Mouse (Mus musculus) kidney, postnatal 14 days (tissue): ENCODE results near the gene Polg.

Experiments
- DNase-seq: peaks from one replicate; pipeline ENCODE4 v3.0.0; 2022; ENCODE audit warnings: mixed read lengths

Polg gene

GRCm38 (mm10) chr7:79464776-79465420 lies 1.3 kb downstream of the Polg start:
- peak; percentile 22 for DNase-seq

DNA sequence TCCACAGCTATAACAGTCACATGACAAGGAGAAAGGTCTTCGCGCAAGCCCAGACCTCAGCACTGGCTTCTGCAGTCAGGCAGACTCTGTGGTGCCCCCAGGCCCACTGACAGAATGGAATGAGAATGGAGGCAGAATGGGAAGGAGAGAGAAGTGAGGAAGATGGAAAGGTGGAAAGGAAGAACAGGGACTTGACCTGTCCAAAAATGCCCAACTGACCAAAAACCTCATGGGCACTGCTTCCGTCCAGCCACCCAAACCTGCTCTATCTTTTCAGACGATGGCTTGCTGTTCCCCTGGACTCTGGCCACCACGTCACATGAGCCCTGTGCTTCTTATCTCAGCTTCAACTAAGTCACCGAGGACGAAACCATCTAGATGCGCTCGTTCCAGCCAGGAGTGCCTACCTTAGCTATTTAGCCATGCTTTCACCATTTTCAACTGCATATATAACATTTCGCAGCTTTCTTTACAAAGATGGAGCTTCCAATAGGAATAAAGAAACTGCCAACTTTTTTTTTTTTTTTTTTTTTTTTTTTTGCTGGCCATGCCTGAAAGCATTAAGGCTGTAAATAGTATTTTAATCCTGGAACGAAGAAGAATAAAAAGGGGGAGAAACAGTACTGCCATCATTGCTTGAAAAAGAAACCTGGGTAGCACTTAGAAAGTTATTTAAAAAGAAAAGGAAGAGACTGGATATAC lies 2.6 kb downstream of the Polg start:
- no peak for DNase-seq

GRCm38 (mm10) chr7:79461721-79462120 lies 4.4 kb downstream of the Polg start:
- no peak for DNase-seq

- DNase-seq: no peak
Measured at GRCm38 (mm10) chr7:79447486-79447885, 18.7 kb downstream of the Polg start.

GRCm38 (mm10) chr7:79447048-79447447 lies 19.1 kb downstream of the Polg start:
- DNase-seq: no peak

DNA sequence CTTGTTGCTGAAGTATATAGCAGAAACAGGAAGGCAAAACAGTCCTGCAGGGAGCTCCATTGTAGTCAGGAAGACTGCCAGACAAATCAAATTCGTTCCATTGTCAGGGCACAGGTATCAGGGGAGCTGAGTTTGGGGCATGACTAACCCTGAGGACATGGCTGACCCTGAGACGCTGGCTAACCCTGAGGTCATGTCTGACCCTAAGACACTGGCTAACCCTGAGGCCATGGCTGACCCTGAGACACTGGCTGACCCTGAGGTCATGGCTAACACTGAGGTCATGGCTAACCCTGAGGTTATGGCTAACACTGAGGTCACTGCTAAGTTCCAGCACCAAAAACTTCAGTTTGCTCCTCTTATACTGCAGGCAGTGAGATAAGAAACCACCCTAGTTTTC lies 26.1 kb downstream of the Polg start:
- DNase-seq: no peak

DNA sequence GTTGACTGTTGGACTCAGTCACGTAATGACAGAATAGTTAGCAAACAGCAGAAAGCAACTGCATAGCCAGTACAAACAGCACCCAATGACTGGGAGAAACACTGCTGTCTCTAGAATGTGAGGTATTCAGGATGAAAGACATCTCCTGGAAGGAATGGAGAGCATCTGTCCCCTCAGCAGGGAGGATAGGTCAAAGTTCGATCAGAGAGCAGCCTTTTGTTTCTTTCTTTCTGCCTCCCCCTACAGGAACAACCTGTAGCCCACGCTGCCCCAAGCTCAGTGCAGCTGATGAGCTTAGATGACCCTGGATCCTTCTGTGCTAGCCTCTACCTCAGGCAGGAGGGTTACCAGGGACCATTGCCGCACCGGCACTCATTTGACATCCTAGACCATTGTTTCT lies 37.9 kb downstream of the Polg start:
- no peak for DNase-seq

- DNase-seq: no peak
Measured at GRCm38 (mm10) chr7:79425804-79426203, 40.4 kb downstream of the Polg start.

GRCm38 (mm10) chr7:79422876-79423275 lies 43.3 kb downstream of the Polg start:
- no peak for DNase-seq

DNA sequence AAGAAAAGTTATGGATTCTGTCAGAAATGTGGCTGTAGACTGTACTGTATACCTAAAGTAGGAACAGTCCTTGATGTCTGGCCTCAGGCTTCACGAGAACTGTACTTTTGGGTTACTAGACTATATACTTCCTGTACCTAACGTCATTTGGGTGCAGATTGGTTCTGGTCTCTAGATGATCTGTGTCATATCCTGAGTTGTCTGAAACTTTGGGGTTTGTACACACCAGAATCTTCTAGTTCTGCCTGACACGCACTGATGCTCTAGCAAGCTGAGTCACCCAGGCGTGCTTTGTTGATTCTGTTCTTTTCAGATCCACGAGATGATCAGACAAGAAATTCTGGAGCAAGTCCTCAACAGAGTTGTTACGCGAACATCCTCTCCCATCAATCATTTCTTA lies 46.2 kb downstream of the Polg start:
- DNase-seq: no peak

DNA sequence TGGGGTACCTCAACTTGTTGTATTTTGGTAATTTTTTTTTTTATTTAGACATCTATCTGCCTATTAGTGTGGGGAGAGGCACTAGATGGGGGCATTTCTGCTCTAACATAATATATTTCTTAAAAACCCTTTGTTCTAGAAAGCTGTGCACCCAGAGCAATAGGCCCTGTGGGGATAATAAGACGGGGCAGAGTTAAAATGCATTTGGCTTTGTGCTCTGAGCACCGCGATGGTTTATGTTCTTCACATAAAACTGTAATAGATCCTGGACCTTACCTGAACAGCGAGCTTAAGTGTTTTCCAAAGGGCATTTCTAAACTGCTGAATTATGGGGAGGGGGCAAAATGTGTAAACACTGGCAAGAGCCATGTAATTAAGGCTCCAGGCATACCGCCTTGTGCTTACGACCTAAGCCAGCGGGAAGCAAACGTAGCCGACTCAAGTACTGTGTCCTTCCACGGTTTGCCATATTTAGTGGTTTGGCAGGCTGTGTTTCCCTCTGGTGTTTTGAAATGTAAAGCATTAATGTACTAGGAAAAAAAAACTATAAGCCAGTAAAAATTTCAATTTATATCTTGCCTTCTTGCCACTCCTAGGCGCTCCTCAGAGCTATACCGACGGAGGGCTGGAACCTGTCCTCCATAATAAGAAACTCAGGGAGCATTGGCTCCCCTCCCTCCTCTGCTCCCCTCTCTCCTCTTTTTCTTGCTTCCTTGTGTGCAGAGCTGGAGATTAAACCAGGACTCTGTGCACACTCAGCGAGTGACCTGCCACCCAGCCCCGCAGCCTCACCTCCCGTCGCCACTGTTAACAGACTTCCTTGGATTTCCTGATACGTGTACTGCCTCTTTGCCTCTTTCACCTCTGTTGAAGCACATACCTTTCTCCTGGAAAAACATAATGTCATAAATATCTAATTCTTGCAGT lies 51.5 kb downstream of the Polg start:
- no peak for DNase-seq

DNA sequence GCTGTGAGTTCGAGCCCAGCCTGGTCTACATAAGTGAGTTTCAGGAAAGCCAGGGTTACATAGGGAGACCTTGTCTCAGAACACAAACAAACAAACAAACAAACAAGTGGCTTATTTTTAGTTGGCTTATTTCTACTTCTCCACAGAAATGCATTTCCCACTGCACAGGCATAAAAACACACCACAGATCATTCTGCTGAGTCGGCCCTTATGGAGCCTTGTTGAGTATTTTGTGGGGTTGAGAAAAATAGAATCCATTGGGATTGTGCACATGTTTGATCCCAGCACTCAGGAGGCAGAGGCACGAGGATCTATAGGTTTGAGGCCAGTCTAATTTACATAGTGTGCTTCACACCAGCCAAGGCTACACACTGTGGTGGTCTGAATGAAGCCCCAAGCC lies 65.9 kb downstream of the Polg start:
- no peak for DNase-seq

GRCm38 (mm10) chr7:79398971-79399370 lies 67.2 kb downstream of the Polg start:
- no peak for DNase-seq

GRCm38 (mm10) chr7:79398426-79398825 lies 67.7 kb downstream of the Polg start:
- no peak for DNase-seq

DNA sequence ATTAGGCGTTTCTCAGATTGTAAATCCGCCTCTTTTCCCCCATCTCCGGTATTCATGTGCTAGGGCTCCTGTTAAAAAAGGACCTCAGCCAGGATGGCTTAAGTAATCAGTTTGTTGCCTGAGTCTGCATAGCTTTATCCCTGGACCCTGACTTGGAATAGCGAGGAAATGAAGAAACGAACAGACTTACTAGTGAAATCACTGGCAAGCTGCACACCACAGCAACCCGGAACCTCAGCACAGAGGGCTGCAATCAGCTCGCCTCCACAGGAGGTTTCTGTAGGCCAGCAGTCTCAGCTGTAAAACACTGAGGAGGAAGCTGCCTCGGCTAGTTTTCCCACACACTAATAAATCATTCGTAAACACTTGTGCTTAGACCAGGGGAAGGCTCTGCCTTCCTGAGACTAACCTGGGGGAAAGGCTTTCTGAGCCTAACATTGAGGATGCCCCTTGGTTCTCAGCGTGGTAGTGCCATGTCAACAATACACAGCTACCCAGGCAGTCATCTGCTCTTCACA lies 68.7 kb downstream of the Polg start:
- DNase-seq: no peak
